Mouse (Mus musculus): ENCODE measurements at regions not wholly inside any gene's neighbourhood (a gene's known extent, or its start where the extent isn't known, plus 50 kb on each side); places are given as distances from the start of the nearest gene placed in this dataset.

GRCm38 (mm10) chr12:95501443-95501842 is 190.6 kb upstream of the Flrt2 start:
- ATAC-seq (ENCODE audit: low FRiP score): no peak
- 77% methylated on average over 3 of the region's 3 CpGs for WGBS
- H3K36me3 ChIP-seq (replicated peaks): no peaks in the 10 kb centered on the region

GRCm38 (mm10) chr12:95520008-95520407 is 172.0 kb upstream of the Flrt2 start:
- no peaks in the 10 kb centered on the region for H3K27me3 ChIP-seq
- no peak overlapping the region for H3K4me2 ChIP-seq
- WGBS: 78% methylated on average over 2 of the region's 2 CpGs
- no peak for ATAC-seq (ENCODE audit: low FRiP score)
- no peak overlapping the region for H3K9ac ChIP-seq
- no peaks in the 10 kb centered on the region for H3K36me3 ChIP-seq (replicated peaks)
- no peak overlapping the region for H3K4me3 ChIP-seq (replicated peaks)
- no peaks in the 10 kb centered on the region for H3K4me1 ChIP-seq
- no peaks in the 10 kb centered on the region for H3K9me3 ChIP-seq
- H3K27ac ChIP-seq: no peak overlapping the region

More at GRCm38 (mm10) chr12:95501443-95501842, 190.6 kb upstream of the Flrt2 start:
- Histone ChIP-seq H3K27ac (no peak overlapping the region), H3K9ac (no peak overlapping the region), H3K4me2 (no peak overlapping the region), H3K27me3 (no peaks in the 10 kb centered on the region), H3K9me3 (no peaks in the 10 kb centered on the region), H3K4me1 (no peaks in the 10 kb centered on the region), H3K4me3 (replicated peaks) (no peak overlapping the region)

- Histone ChIP-seq H3K9me3 (no peaks in the 10 kb centered on the region), H3K27me3 (no peaks in the 10 kb centered on the region), H3K27ac (no peak overlapping the region), H3K4me2 (no peak overlapping the region), H3K4me3 (replicated peaks) (no peak overlapping the region), H3K4me1 (no peaks in the 10 kb centered on the region), H3K36me3 (replicated peaks) (no peaks in the 10 kb centered on the region), H3K9ac (no peak overlapping the region)
- no peak for ATAC-seq (ENCODE audit: low FRiP score)
- 41% methylated on average over 3 of the region's 3 CpGs for WGBS
Measured at GRCm38 (mm10) chr12:95522052-95522451, 170.0 kb upstream of the Flrt2 start.

GRCm38 (mm10) chr12:95533888-95534639 is 158.0 kb upstream of the Flrt2 start:
- Histone ChIP-seq H3K36me3 (replicated peaks) (no peaks in the 10 kb centered on the region), H3K27ac (no peak overlapping the region), H3K9ac (no peak overlapping the region), H3K4me1 (no peaks in the 10 kb centered on the region), H3K4me2 (no peak overlapping the region), H3K4me3 (replicated peaks) (no peak overlapping the region), H3K27me3 (no peaks in the 10 kb centered on the region), H3K9me3 (no peaks in the 10 kb centered on the region)
- WGBS: 71% methylated on average over 8 of the region's 8 CpGs
- ATAC-seq (ENCODE audit: low FRiP score): no peak

GRCm38 (mm10) chr12:95547301-95547700 is 144.7 kb upstream of the Flrt2 start:
- Histone ChIP-seq H3K9me3 (no peaks in the 10 kb centered on the region), H3K4me2 (no peak overlapping the region), H3K36me3 (replicated peaks) (no peaks in the 10 kb centered on the region), H3K9ac (no peak overlapping the region), H3K4me3 (replicated peaks) (no peak overlapping the region), H3K27ac (no peak overlapping the region), H3K27me3 (no peaks in the 10 kb centered on the region), H3K4me1 (0 out of 2 replicates have a peak, but pooled peaks cover 3% of the 10 kb centered on the region)
- ATAC-seq (ENCODE audit: low FRiP score): no peak
- 45% methylated on average over 6 of the region's 6 CpGs for WGBS

GRCm38 (mm10) chr12:95553129-95553528 is 138.9 kb upstream of the Flrt2 start:
- no peaks in the 10 kb centered on the region for H3K36me3 ChIP-seq (replicated peaks)
- H3K27me3 ChIP-seq: no peaks in the 10 kb centered on the region
- H3K4me1 ChIP-seq: no peaks in the 10 kb centered on the region
- H3K9ac ChIP-seq: no peak overlapping the region
- H3K4me3 ChIP-seq (replicated peaks): no peak overlapping the region
- no peak overlapping the region for H3K4me2 ChIP-seq
- H3K27ac ChIP-seq: no peak overlapping the region
- ATAC-seq (ENCODE audit: low FRiP score): no peak
- 98% methylated on average over 3 of the region's 3 CpGs for WGBS
- no peaks in the 10 kb centered on the region for H3K9me3 ChIP-seq

GRCm38 (mm10) chr12:95558706-95559406 is 133.2 kb upstream of the Flrt2 start:
- WGBS: 35% methylated on average over 6 of the region's 6 CpGs
- no peak overlapping the region for H3K4me3 ChIP-seq (replicated peaks)
- no peak overlapping the region for H3K9ac ChIP-seq
- H3K4me1 ChIP-seq: peaks cover 5% of the 10 kb centered on the region
- no peaks in the 10 kb centered on the region for H3K36me3 ChIP-seq (replicated peaks)
- H3K4me2 ChIP-seq: no peak overlapping the region
- H3K9me3 ChIP-seq: no peaks in the 10 kb centered on the region
- H3K27me3 ChIP-seq: no peaks in the 10 kb centered on the region
- H3K27ac ChIP-seq: no peak overlapping the region
- ATAC-seq (ENCODE audit: low FRiP score): 0 out of 2 replicates have a peak, but pooled peaks have one; percentile 46

- no peaks in the 10 kb centered on the region for H3K27me3 ChIP-seq
- H3K9me3 ChIP-seq: 0 out of 2 replicates have a peak, but pooled peaks cover 4% of the 10 kb centered on the region
- no peak overlapping the region for H3K27ac ChIP-seq
- no peak overlapping the region for H3K9ac ChIP-seq
- no peak overlapping the region for H3K4me3 ChIP-seq (replicated peaks)
- 56% methylated on average over 4 of the region's 4 CpGs for WGBS
- no peak overlapping the region for H3K4me2 ChIP-seq
- no peaks in the 10 kb centered on the region for H3K36me3 ChIP-seq (replicated peaks)
- H3K4me1 ChIP-seq: peaks cover 5% of the 10 kb centered on the region
- no peak for ATAC-seq (ENCODE audit: low FRiP score)
Measured at GRCm38 (mm10) chr12:95563431-95563830, 128.6 kb upstream of the Flrt2 start.

- Histone ChIP-seq H3K27ac (no peak overlapping the region), H3K4me1 (no peaks in the 10 kb centered on the region), H3K9ac (no peak overlapping the region), H3K4me3 (replicated peaks) (no peak overlapping the region), H3K36me3 (replicated peaks) (no peaks in the 10 kb centered on the region), H3K27me3 (no peaks in the 10 kb centered on the region), H3K4me2 (no peak overlapping the region), H3K9me3 (no peaks in the 10 kb centered on the region)
- no peak for ATAC-seq (ENCODE audit: low FRiP score)
- WGBS: 91% methylated on average over 3 of the region's 3 CpGs
Measured at GRCm38 (mm10) chr12:95576772-95577171, 115.3 kb upstream of the Flrt2 start.

GRCm38 (mm10) chr12:95589011-95589410 is 103.0 kb upstream of the Flrt2 start:
- Histone ChIP-seq H3K9ac (no peak overlapping the region), H3K4me1 (no peaks in the 10 kb centered on the region), H3K4me2 (no peak overlapping the region), H3K27ac (no peak overlapping the region), H3K9me3 (no peaks in the 10 kb centered on the region), H3K27me3 (no peaks in the 10 kb centered on the region), H3K4me3 (replicated peaks) (no peak overlapping the region), H3K36me3 (replicated peaks) (no peaks in the 10 kb centered on the region)
- no peak for ATAC-seq (ENCODE audit: low FRiP score)

- Histone ChIP-seq H3K4me3 (replicated peaks) (no peak overlapping the region), H3K27me3 (no peaks in the 10 kb centered on the region), H3K4me1 (no peaks in the 10 kb centered on the region), H3K36me3 (replicated peaks) (no peaks in the 10 kb centered on the region), H3K9ac (no peak overlapping the region), H3K9me3 (no peaks in the 10 kb centered on the region), H3K4me2 (no peak overlapping the region), H3K27ac (no peak overlapping the region)
- 83% methylated on average over 1 of the region's 1 CpGs for WGBS
- no peak for ATAC-seq (ENCODE audit: low FRiP score)
Measured at GRCm38 (mm10) chr12:95619281-95619680, 72.7 kb upstream of the Flrt2 start.

GRCm38 (mm10) chr12:95631029-95631428 is 61.0 kb upstream of the Flrt2 start:
- H3K4me3 ChIP-seq (replicated peaks): no peak overlapping the region
- WGBS: 82% methylated on average over 1 of the region's 1 CpGs

GRCm38 (mm10) chr12:95636647-95637046 is 55.4 kb upstream of the Flrt2 start:
- H3K9ac ChIP-seq: no peak overlapping the region
- no peaks in the 10 kb centered on the region for H3K27me3 ChIP-seq
- no peaks in the 10 kb centered on the region for H3K9me3 ChIP-seq
- no peaks in the 10 kb centered on the region for H3K36me3 ChIP-seq (replicated peaks)
- H3K27ac ChIP-seq: no peak overlapping the region
- H3K4me3 ChIP-seq (replicated peaks): no peak overlapping the region
- no peak for ATAC-seq (ENCODE audit: low FRiP score)
- no peak overlapping the region for H3K4me2 ChIP-seq
- no peaks in the 10 kb centered on the region for H3K4me1 ChIP-seq

More at GRCm38 (mm10) chr12:95631029-95631428, 61.0 kb upstream of the Flrt2 start:
- no peak for ATAC-seq (ENCODE audit: low FRiP score)
- Histone ChIP-seq H3K27me3 (no peaks in the 10 kb centered on the region), H3K9me3 (no peaks in the 10 kb centered on the region), H3K36me3 (replicated peaks) (no peaks in the 10 kb centered on the region), H3K4me2 (no peak overlapping the region), H3K9ac (no peak overlapping the region), H3K27ac (no peak overlapping the region), H3K4me1 (no peaks in the 10 kb centered on the region)

Data from forebrain, embryonic 12.5 days (tissue).